Mouse (Mus musculus) kidney, embryonic 15.5 days (tissue): Measurements from ENCODE around the gene Olfr887. TPM values are rescaled to one million over a fixed set of nuclear protein-coding genes. Genes with fewer than 3 reads are reported as not detected.

ENCODE experiments used
- ATAC-seq: fragments of 200-750 bp; cut with Nextera tagmentation; replicated peaks from 2 replicates; pipeline ENCODE4 v1.8.0; 2017; ENCODE audit warnings: moderate TSS enrichment; ENCODE audit not compliant: low FRiP score
- H3K27ac ChIP-seq: fragments of 300-500 bp; sonication (generic); 2 replicates; pipeline ENCODE4 v1.5.1; 2015; ENCODE audit warnings: mild to moderate bottlenecking, inconsistent platforms
- H3K27me3 ChIP-seq: fragments of 300-500 bp; sonication (generic); 2 replicates; pipeline ENCODE4 v1.6.1; 2015; ENCODE audit warnings: inconsistent platforms
- H3K36me3 ChIP-seq: fragments of 300-500 bp; sonication (generic); 2 replicates; pipeline ENCODE4 v1.6.1; 2015; ENCODE audit warnings: inconsistent platforms
- H3K4me1 ChIP-seq: fragments of 300-500 bp; sonication (generic); 2 replicates; pipeline ENCODE4 v1.6.1; 2015; ENCODE audit warnings: inconsistent platforms
- H3K4me2 ChIP-seq: fragments of 300-500 bp; sonication (generic); 2 replicates; pipeline ENCODE4 v1.6.1; 2015; ENCODE audit warnings: moderate library complexity, mild to moderate bottlenecking, inconsistent platforms
- H3K4me3 ChIP-seq: fragments of 300-500 bp; sonication (generic); replicated peaks from 2 replicates; pipeline ENCODE4 v1.5.1; 2015; ENCODE audit warnings: mild to moderate bottlenecking, inconsistent platforms
- H3K9ac ChIP-seq: fragments of 300-500 bp; sonication (generic); 2 replicates; pipeline ENCODE4 v1.6.1; 2015; ENCODE audit warnings: mild to moderate bottlenecking, inconsistent platforms
- H3K9me3 ChIP-seq: fragments of 300-500 bp; sonication (generic); replicated peaks from 2 replicates; pipeline ENCODE4 v1.6.1; 2016; ENCODE audit warnings: inconsistent platforms
- WGBS: fragments of 180-500 bp; shearing (Covaris S2); methylation state at CpG from one replicate; pipeline ENCODE4 v1.1.7; 2015; ENCODE audit warnings: mixed read lengths; 5-methylcytosine and 5-hydroxymethylcytosine counted together
- polyA plus RNA-seq: library from polyadenylated mRNA; unstranded; fragments of >200 nt; fragmentation: Nextera tagmentation; extraction: Ambion mirVana; gene quantifications from 2 replicates; pipeline ENCODE4 v1.2.1, GENCODE M21; 2015

Gene Olfr887
- not detected in 2 replicates for polyA plus RNA-seq

GRCm38 (mm10) chr9:38083772-38084171 lies at the start of gene Olfr887:
Gene Olfr887 (plus strand): TSS chr9:38084072.
- no peak within 1 kb of the TSS for H3K9ac ChIP-seq
- H3K4me3 ChIP-seq = no peak within 1 kb of the TSS
- H3K27ac ChIP-seq = no peak within 1 kb of the TSS
- no peaks in the 10 kb centered on the region for H3K27me3 ChIP-seq
- H3K4me1 ChIP-seq = no peaks in the 10 kb centered on the region
- no peaks in the 10 kb centered on the region for H3K36me3 ChIP-seq
- WGBS = 74% methylated on average over 1 of the region's 1 CpGs
- H3K4me2 ChIP-seq = no peak within 1 kb of the TSS
- H3K9me3 ChIP-seq = no peaks in the 10 kb centered on the region
- no peak for ATAC-seq

- 76% methylated on average over 1 of the region's 1 CpGs for WGBS
- no peak within 1 kb of the TSS for H3K4me3 ChIP-seq
- no peaks in the 10 kb centered on the region for H3K9me3 ChIP-seq
- H3K4me2 ChIP-seq = no peak within 1 kb of the TSS
- no peaks in the 10 kb centered on the region for H3K4me1 ChIP-seq
- H3K36me3 ChIP-seq = no peaks in the 10 kb centered on the region
- no peak within 1 kb of the TSS for H3K9ac ChIP-seq
- H3K27me3 ChIP-seq = no peaks in the 10 kb centered on the region
- no peak for ATAC-seq
- H3K27ac ChIP-seq = no peak within 1 kb of the TSS
Measured at GRCm38 (mm10) chr9:38046255-38046654, 37.6 kb upstream of the Olfr887 start, which contains the start of gene Olfr884. Gene Olfr884 (plus strand): TSS chr9:38046555.

- WGBS = 90% methylated on average over 3 of the region's 3 CpGs
- Histone ChIP-seq H3K27ac (no peak within 1 kb of the TSS), H3K4me1 (no peaks in the 10 kb centered on the region), H3K36me3 (no peaks in the 10 kb centered on the region), H3K27me3 (no peaks in the 10 kb centered on the region), H3K9ac (no peak within 1 kb of the TSS), H3K4me2 (no peak within 1 kb of the TSS), H3K4me3 (no peak within 1 kb of the TSS), H3K9me3 (no peaks in the 10 kb centered on the region)
- ATAC-seq = no peak
Measured at GRCm38 (mm10) chr9:38061022-38061421, 22.9 kb upstream of the Olfr887 start, which contains the start of gene Olfr885. Gene Olfr885 (plus strand): TSS chr9:38061322.

- H3K9me3 ChIP-seq = no peaks in the 10 kb centered on the region
- H3K27me3 ChIP-seq = no peaks in the 10 kb centered on the region
- no peak within 1 kb of the TSS for H3K27ac ChIP-seq
- no peak for ATAC-seq
- 85% methylated on average over 1 of the region's 1 CpGs for WGBS
- H3K36me3 ChIP-seq = no peaks in the 10 kb centered on the region
- H3K4me2 ChIP-seq = no peak within 1 kb of the TSS
- H3K4me1 ChIP-seq = no peaks in the 10 kb centered on the region
- H3K4me3 ChIP-seq = no peak within 1 kb of the TSS
- no peak within 1 kb of the TSS for H3K9ac ChIP-seq
Measured at GRCm38 (mm10) chr9:38107828-38108227, 24.0 kb downstream of the Olfr887 start, which contains the start of gene Olfr888. Gene Olfr888 (plus strand): TSS chr9:38108128.

- no peaks in the 10 kb centered on the region for H3K27me3 ChIP-seq
- no peak within 1 kb of the TSS for H3K9ac ChIP-seq
- no peak within 1 kb of the TSS for H3K4me3 ChIP-seq
- H3K9me3 ChIP-seq = no peaks in the 10 kb centered on the region
- H3K4me2 ChIP-seq = no peak within 1 kb of the TSS
- ATAC-seq = no peak
- H3K27ac ChIP-seq = no peak within 1 kb of the TSS
- H3K4me1 ChIP-seq = no peaks in the 10 kb centered on the region
- no peaks in the 10 kb centered on the region for H3K36me3 ChIP-seq
Measured at GRCm38 (mm10) chr9:38114898-38115297, 31.0 kb downstream of the Olfr887 start, which contains the start of gene Olfr889. Gene Olfr889 (plus strand): TSS chr9:38115198.

Other genes with a start within 250 kb of the Olfr887 start
- gene Olfr877, start 229.8 kb upstream of the Olfr887 start, polyA plus RNA-seq = not detected in 2 replicates
- not detected in 2 replicates for gene Olfr145, start 187.3 kb upstream of the Olfr887 start, polyA plus RNA-seq
- not detected in 2 replicates for gene Olfr878, start 166.2 kb upstream of the Olfr887 start, polyA plus RNA-seq
- gene Olfr881, start 92.2 kb upstream of the Olfr887 start, polyA plus RNA-seq = not detected in 2 replicates
- gene Olfr883, start 58.3 kb upstream of the Olfr887 start, polyA plus RNA-seq = not detected in 2 replicates
- gene Olfr884, start 37.5 kb upstream of the Olfr887 start, polyA plus RNA-seq = not detected in 2 replicates
- gene Olfr885, start 22.8 kb upstream of the Olfr887 start, polyA plus RNA-seq = not detected in 2 replicates
- not detected in 2 replicates for gene Olfr888, start 24.1 kb downstream of the Olfr887 start, polyA plus RNA-seq
- gene Olfr889, start 31.1 kb downstream of the Olfr887 start, polyA plus RNA-seq = 0.06 and 0.08 TPM in 2 replicates
- gene Olfr890, start 58.4 kb downstream of the Olfr887 start, polyA plus RNA-seq = not detected in 2 replicates
- gene Olfr891, start 96.7 kb downstream of the Olfr887 start, polyA plus RNA-seq = not detected in 2 replicates
- not detected in 2 replicates for gene Olfr893, start 124.3 kb downstream of the Olfr887 start, polyA plus RNA-seq
- gene Olfr894, start 134.0 kb downstream of the Olfr887 start, polyA plus RNA-seq = not detected in 2 replicates
- not detected in 2 replicates for gene Olfr143, start 168.7 kb downstream of the Olfr887 start, polyA plus RNA-seq
- not detected in 2 replicates for gene Olfr895, start 183.8 kb downstream of the Olfr887 start, polyA plus RNA-seq
- not detected in 2 replicates for gene Olfr896-ps1, start 207.0 kb downstream of the Olfr887 start, polyA plus RNA-seq
- not detected in 2 replicates for gene Olfr25, start 245.0 kb downstream of the Olfr887 start, polyA plus RNA-seq